Mouse (Mus musculus): ENCODE results near the gene Gfpt2. TPM values are rescaled to one million over a fixed set of nuclear protein-coding genes. Genes with fewer than 3 reads are reported as not detected.
"Not testable (repeated sequence)": the region's sequence is repeated elsewhere in the genome, so short reads cannot be mapped to it uniquely, and the experiment has no call there.

Gene Gfpt2
- polyA plus RNA-seq, 1 experiment: 4.4 TPM

DNA sequence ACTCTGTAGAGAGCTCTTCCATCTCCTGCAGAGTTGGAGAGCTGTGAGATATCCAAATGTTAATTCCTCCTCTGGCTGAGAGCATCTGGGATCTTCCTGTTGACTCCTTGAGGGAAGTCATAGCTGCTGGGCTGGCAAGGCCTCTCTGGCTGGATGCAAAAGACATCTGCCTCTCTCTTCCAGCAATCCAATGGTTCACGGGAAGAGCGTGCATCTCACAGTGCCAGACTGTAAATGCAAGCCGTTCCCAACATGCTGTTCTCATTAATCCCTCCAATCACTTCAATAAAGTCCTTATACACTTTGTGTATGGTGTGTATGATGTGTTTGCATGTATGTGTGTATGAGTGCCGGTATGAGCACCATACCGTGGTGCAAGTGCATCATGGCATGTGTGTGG, 32.8 kb upstream of the Gfpt2 start:
- Histone ChIP-seq H3K27me3 (ENCODE audit: control insufficient read depth, insufficient read depth, low read length) (no peaks in the 10 kb centered on the region), H3K27ac (ENCODE audit: control insufficient read depth, insufficient read depth, low read length) (no peak overlapping the region), H3K36me3 (ENCODE audit: control insufficient read depth, insufficient read depth, low read length) (no peaks in the 10 kb centered on the region), H3K4me1 (replicated peaks; ENCODE audit: control insufficient read depth, insufficient read depth, low read length) (peaks cover 21% of the 10 kb centered on the region), H3K4me3 (ENCODE audit: control insufficient read depth, insufficient read depth, low read length) (no peak overlapping the region)
- TF ChIP-seq POLR2A (IDR thresholded peaks at IDR 0.05; ENCODE audit: control insufficient read depth, extremely low read depth, insufficient read depth, low read length, poor library complexity) (no peak), CTCF (IDR thresholded peaks at IDR 0.05; ENCODE audit: borderline replicate concordance, control insufficient read depth, extremely low read depth, insufficient read depth, low read length, poor library complexity) (no peak)
- 98% methylated on average over 5 of the region's 5 CpGs for WGBS
- DNase-seq: no peak

DNA sequence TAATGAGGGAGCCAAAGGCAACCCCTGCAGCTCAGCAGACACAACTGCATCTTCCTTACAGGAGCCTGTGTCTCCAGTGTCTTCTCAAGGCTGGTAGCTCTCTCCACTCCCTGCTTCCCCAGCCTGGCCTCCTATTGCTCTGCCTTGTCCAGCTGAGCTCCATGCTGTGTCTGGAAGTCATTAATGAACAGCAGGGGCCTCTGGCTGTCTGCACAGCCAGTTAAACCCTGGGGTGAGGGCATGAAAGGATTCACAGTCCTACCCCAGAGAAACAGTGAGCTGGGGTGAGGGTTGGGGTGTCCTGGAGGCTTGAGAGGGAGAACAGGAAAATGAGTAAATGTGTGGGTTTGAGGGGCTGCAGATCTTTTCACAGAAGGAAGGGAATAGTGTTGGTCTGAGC, 30.4 kb upstream of the Gfpt2 start:
- no peaks in the 10 kb centered on the region for H3K36me3 ChIP-seq (ENCODE audit: control insufficient read depth, insufficient read depth, low read length)
- TF ChIP-seq POLR2A (IDR thresholded peaks at IDR 0.05; ENCODE audit: control insufficient read depth, extremely low read depth, insufficient read depth, low read length, poor library complexity) (no peak), CTCF (IDR thresholded peaks at IDR 0.05; ENCODE audit: borderline replicate concordance, control insufficient read depth, extremely low read depth, insufficient read depth, low read length, poor library complexity) (no peak)
- no peaks in the 10 kb centered on the region for H3K27me3 ChIP-seq (ENCODE audit: control insufficient read depth, insufficient read depth, low read length)
- DNase-seq: no peak
- H3K4me1 ChIP-seq (replicated peaks; ENCODE audit: control insufficient read depth, insufficient read depth, low read length): peaks cover 25% of the 10 kb centered on the region
- no peak overlapping the region for H3K27ac ChIP-seq (ENCODE audit: control insufficient read depth, insufficient read depth, low read length)
- no peak overlapping the region for H3K4me3 ChIP-seq (ENCODE audit: control insufficient read depth, insufficient read depth, low read length)

DNA sequence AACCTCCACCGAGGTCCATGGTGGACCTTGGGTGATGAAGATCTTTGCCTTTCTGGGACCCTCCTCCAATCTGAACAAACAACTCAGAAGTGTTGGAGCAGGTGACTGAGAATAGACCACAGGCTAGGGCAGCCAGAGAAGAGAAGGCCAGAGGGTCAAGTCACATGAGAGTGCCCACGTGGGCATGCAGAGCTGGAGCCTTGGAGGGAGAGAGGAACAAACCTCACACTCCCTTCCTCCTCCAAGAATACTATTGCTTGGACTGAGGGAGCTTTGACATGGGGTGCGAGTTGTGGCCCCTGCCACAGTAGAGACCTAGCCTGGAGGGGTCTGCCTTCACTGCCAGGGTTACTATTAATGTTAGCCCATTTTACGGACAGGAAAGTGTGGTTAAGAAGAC, 30.0 kb upstream of the Gfpt2 start:
- H3K27ac ChIP-seq (ENCODE audit: control insufficient read depth, insufficient read depth, low read length): peak overlapping the region; percentile 53; the same call in 1 of the 2 replicates
- DNase-seq: no peak
- H3K27me3 ChIP-seq (ENCODE audit: control insufficient read depth, insufficient read depth, low read length): no peaks in the 10 kb centered on the region
- TF ChIP-seq POLR2A (IDR thresholded peaks at IDR 0.05; ENCODE audit: control insufficient read depth, extremely low read depth, insufficient read depth, low read length, poor library complexity) (no peak), CTCF (IDR thresholded peaks at IDR 0.05; ENCODE audit: borderline replicate concordance, control insufficient read depth, extremely low read depth, insufficient read depth, low read length, poor library complexity) (no peak)
- WGBS: 61% methylated on average over 4 of the region's 4 CpGs
- H3K4me3 ChIP-seq (ENCODE audit: control insufficient read depth, insufficient read depth, low read length): no peak overlapping the region
- no peaks in the 10 kb centered on the region for H3K36me3 ChIP-seq (ENCODE audit: control insufficient read depth, insufficient read depth, low read length)
- H3K4me1 ChIP-seq (replicated peaks; ENCODE audit: control insufficient read depth, insufficient read depth, low read length): peaks cover 25% of the 10 kb centered on the region

DNA sequence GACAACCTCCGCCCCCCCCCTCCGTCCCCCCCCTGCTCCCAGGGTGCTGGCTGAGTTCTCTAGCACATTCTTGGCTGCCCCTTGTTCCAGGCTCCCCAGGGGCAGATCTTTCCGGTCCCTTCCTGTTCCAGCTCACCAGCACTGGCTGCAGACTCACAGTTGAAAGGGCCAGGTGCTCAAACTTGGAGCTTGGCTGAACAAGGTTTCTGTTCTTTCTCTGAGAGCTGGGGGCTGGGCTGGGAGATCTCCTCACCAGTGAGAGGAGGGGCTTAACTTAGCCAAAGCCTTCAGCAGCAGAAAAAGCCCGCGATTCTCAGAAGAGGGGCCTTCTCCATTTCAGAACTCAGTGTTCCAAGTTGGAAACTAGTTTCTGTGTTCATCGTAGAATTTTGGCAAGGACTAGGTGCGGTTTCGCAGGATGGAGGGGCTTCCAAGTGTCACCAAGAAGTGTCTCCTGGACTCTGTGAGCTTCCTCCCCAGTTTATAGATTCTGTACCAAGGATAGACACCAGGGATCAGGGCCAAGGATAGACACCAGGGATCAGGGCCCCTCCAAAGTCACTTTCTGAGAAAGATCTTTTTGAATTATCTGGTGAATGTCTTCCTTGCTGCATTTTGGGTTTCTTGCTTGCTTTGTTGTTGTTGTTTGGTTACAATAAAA, 29.2 kb upstream of the Gfpt2 start:
- WGBS: 32% methylated on average over 7 of the region's 8 CpGs
- H3K27me3 ChIP-seq (ENCODE audit: control insufficient read depth, insufficient read depth, low read length): no peaks in the 10 kb centered on the region
- H3K27ac ChIP-seq (ENCODE audit: control insufficient read depth, insufficient read depth, low read length): peak overlapping the region; percentile 53

DNA sequence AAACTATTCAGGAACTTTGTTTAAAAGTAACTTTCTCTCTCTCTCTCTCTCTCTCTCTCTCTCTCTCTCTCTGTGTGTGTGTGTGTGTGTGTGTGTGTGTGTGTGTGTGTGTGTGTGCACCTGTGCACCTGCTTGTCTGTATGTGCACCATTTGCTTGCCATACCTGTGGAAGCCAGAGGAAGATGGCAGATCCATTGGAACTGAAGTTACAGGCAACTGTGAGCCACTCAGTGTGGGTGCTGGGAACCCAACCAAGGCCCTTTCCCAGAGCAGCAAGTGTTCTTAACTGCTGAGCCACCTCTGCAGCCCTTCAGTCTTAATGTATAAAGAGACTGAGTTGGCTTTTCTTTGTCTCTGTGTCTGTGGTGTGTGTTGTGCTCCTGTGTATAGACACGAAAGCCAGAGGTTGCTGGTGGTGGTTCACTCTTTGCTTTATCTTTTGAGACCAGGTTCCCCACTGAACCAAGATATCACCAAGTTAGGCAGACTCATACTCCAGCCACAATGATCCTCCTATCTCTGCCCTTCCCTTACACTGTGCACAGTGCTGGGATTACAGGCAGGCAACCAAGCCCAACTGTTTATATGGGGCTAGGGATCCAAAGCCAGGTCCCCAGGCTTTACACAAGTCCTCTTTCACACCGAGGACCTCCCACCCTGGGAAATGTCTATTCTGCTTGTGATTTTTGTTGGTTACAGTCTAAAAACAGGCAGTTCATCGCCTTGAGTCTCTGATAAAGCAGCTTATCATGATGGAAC, 28.4 kb upstream of the Gfpt2 start:
- DNase-seq: no peak
- Histone ChIP-seq H3K4me1 (replicated peaks; ENCODE audit: control insufficient read depth, insufficient read depth, low read length) (peaks cover 25% of the 10 kb centered on the region), H3K36me3 (ENCODE audit: control insufficient read depth, insufficient read depth, low read length) (no peaks in the 10 kb centered on the region), H3K27ac (ENCODE audit: control insufficient read depth, insufficient read depth, low read length) (no peak overlapping the region), H3K27me3 (ENCODE audit: control insufficient read depth, insufficient read depth, low read length) (no peaks in the 10 kb centered on the region), H3K4me3 (ENCODE audit: control insufficient read depth, insufficient read depth, low read length) (no peak overlapping the region)
- TF ChIP-seq POLR2A (IDR thresholded peaks at IDR 0.05; ENCODE audit: control insufficient read depth, extremely low read depth, insufficient read depth, low read length, poor library complexity) (no peak), CTCF (IDR thresholded peaks at IDR 0.05; ENCODE audit: borderline replicate concordance, control insufficient read depth, extremely low read depth, insufficient read depth, low read length, poor library complexity) (no peak)
- WGBS: 84% methylated on average over 3 of the region's 3 CpGs

More for the DNA sequence above, 29.2 kb upstream of the Gfpt2 start:
- H3K36me3 ChIP-seq (ENCODE audit: control insufficient read depth, insufficient read depth, low read length): no peaks in the 10 kb centered on the region
- DNase-seq: peak; percentile 61
- H3K4me3 ChIP-seq (ENCODE audit: control insufficient read depth, insufficient read depth, low read length): no peak overlapping the region
- H3K4me1 ChIP-seq (replicated peaks; ENCODE audit: control insufficient read depth, insufficient read depth, low read length): peaks cover 25% of the 10 kb centered on the region
- TF ChIP-seq POLR2A (IDR thresholded peaks at IDR 0.05; ENCODE audit: control insufficient read depth, extremely low read depth, insufficient read depth, low read length, poor library complexity) (no peak), CTCF (IDR thresholded peaks at IDR 0.05; ENCODE audit: borderline replicate concordance, control insufficient read depth, extremely low read depth, insufficient read depth, low read length, poor library complexity) (no peak)

DNA sequence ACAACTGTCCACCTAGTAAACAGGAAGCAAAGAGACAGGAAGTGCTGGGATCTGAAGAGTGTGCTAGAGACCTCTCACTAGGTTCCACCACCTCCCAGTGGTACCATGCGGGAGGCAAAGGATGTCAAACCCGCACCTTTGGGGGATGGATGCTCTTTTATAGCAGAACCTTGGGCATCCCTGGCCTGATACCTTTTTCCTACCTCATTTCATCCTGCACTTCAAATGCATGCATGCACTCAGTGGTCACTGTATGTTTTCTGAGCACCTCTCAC, 27.9 kb upstream of the Gfpt2 start:
- no peaks in the 10 kb centered on the region for H3K27me3 ChIP-seq (ENCODE audit: control insufficient read depth, insufficient read depth, low read length)
- DNase-seq: no peak
- WGBS: 92% methylated on average over 2 of the region's 2 CpGs
- H3K4me3 ChIP-seq (ENCODE audit: control insufficient read depth, insufficient read depth, low read length): no peak overlapping the region
- no peak overlapping the region for H3K27ac ChIP-seq (ENCODE audit: control insufficient read depth, insufficient read depth, low read length)
- no peak for TF ChIP-seq CTCF (IDR thresholded peaks at IDR 0.05; ENCODE audit: borderline replicate concordance, control insufficient read depth, extremely low read depth, insufficient read depth, low read length, poor library complexity)
- no peak for TF ChIP-seq POLR2A (IDR thresholded peaks at IDR 0.05; ENCODE audit: control insufficient read depth, extremely low read depth, insufficient read depth, low read length, poor library complexity)
- peaks cover 25% of the 10 kb centered on the region for H3K4me1 ChIP-seq (replicated peaks; ENCODE audit: control insufficient read depth, insufficient read depth, low read length)
- H3K36me3 ChIP-seq (ENCODE audit: control insufficient read depth, insufficient read depth, low read length): no peaks in the 10 kb centered on the region

DNA sequence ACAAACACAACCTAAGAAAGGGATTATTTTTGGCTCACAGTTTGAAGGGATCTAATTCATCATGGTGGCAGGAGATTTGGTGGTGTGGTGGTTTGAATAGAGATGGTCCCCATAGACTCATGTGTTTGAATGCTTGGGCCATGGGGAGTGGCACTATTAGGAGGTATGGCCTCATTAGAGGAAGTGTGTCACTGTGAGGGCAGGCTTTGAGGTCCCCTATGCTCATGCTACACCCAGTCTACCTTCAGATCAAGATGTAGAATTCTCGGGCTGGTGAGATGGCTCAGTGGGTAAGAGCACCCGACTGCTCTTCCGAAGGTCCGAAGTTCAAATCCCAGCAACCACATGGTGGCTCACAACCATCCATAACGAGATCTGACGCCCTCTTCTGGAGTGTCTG, 26.5 kb upstream of the Gfpt2 start:
- not testable (repeated sequence) for H3K36me3 ChIP-seq (ENCODE audit: control insufficient read depth, insufficient read depth, low read length); DNase-seq; H3K27ac ChIP-seq (ENCODE audit: control insufficient read depth, insufficient read depth, low read length); H3K27me3 ChIP-seq (ENCODE audit: control insufficient read depth, insufficient read depth, low read length); H3K4me3 ChIP-seq (ENCODE audit: control insufficient read depth, insufficient read depth, low read length)
- WGBS: 97% methylated on average over 4 of the region's 6 CpGs
- H3K4me1 ChIP-seq (replicated peaks; ENCODE audit: control insufficient read depth, insufficient read depth, low read length): peaks cover 25% of the 10 kb centered on the region
